Mouse (Mus musculus) lung, embryonic 14.5 days (tissue): ENCODE measurements at regions not wholly inside any gene's neighbourhood (a gene's known extent, or its start where the extent isn't known, plus 50 kb on each side); places are given as distances from the start of the nearest gene placed in this dataset.

Source experiments
- ATAC-seq: fragments of 200-750 bp; cut with Nextera tagmentation; 2 replicates; pipeline ENCODE4 v1.8.0; 2017; ENCODE audit warnings: mild to moderate bottlenecking, moderate TSS enrichment, moderate library complexity; ENCODE audit not compliant: insufficient read depth
- DNase-seq: peaks from one replicate; pipeline ENCODE4 v3.0.0-alpha.2; 2015
- H3K27ac ChIP-seq: fragments of 300-500 bp; sonication (generic); 2 replicates; pipeline ENCODE4 v1.5.1; 2014; ENCODE audit warnings: low read depth, mild to moderate bottlenecking, moderate library complexity
- H3K27me3 ChIP-seq: fragments of 300-500 bp; sonication (generic); 2 replicates; pipeline ENCODE4 v1.6.1; 2014; ENCODE audit warnings: low read length, control low read depth; ENCODE audit not compliant: insufficient read depth
- H3K36me3 ChIP-seq: fragments of 300-500 bp; sonication (generic); 2 replicates; pipeline ENCODE4 v1.6.1; 2014; ENCODE audit warnings: control low read depth; ENCODE audit not compliant: insufficient read depth
- H3K4me1 ChIP-seq: fragments of 300-500 bp; sonication (generic); 2 replicates; pipeline ENCODE4 v1.6.1; 2014; ENCODE audit warnings: antibody characterized with exemption, control low read depth; ENCODE audit not compliant: insufficient read depth
- H3K4me2 ChIP-seq: fragments of 300-500 bp; sonication (generic); 2 replicates; pipeline ENCODE4 v1.6.1; 2014; ENCODE audit warnings: mild to moderate bottlenecking
- H3K4me3 ChIP-seq: fragments of 300-500 bp; sonication (generic); 2 replicates; pipeline ENCODE4 v1.5.1; 2014; ENCODE audit warnings: low read depth, low read length
- H3K9ac ChIP-seq: fragments of 300-500 bp; sonication (generic); 2 replicates; pipeline ENCODE4 v1.6.1; 2014
- H3K9me3 ChIP-seq: fragments of 300-500 bp; sonication (generic); 2 replicates; pipeline ENCODE4 v1.6.1; 2016; ENCODE audit warnings: low read depth, low read length, control low read depth
- CTCF ChIP-seq: IDR thresholded peaks from 2 replicates; pipeline ENCODE4 v1.5.1; 2016; ENCODE audit warnings: antibody characterized with exemption, low read depth
- WGBS: fragments of 180-500 bp; shearing (Covaris S2); extraction: QIAGEN DNeasy Blood & Tissue Kit; methylation state at CpG from one replicate; pipeline ENCODE4 v1.1.7; 2014; 5-methylcytosine and 5-hydroxymethylcytosine counted together

- DNase-seq (peak; percentile 88), ATAC-seq (peak; percentile 96)
- H3K9ac ChIP-seq: no peak overlapping the region
- TF ChIP-seq CTCF: no peak
- no peaks in the 10 kb centered on the region for H3K36me3 ChIP-seq
- peak overlapping the region; percentile 33 for H3K4me2 ChIP-seq
- peaks cover 11% of the 10 kb centered on the region; the same call in 1 of the 2 replicates for H3K4me1 ChIP-seq
- no peak overlapping the region for H3K27ac ChIP-seq
- H3K9me3 ChIP-seq: peaks cover 4% of the 10 kb centered on the region; the same call in 1 of the 2 replicates
- no peaks in the 10 kb centered on the region for H3K27me3 ChIP-seq
- WGBS: 14% methylated on average over 13 of the region's 13 CpGs
- H3K4me3 ChIP-seq: no peak overlapping the region
Observed at GRCm38 (mm10) chr19:14862654-14863468, 265.0 kb upstream of the Tle4 start.

GRCm38 (mm10) chr19:14855036-14855435, 257.2 kb upstream of the Tle4 start:
- H3K9me3 ChIP-seq: peaks cover 4% of the 10 kb centered on the region; the same call in 1 of the 2 replicates
- no peaks in the 10 kb centered on the region for H3K4me1 ChIP-seq
- H3K4me3 ChIP-seq: no peak overlapping the region
- no peak overlapping the region for H3K9ac ChIP-seq
- 32% methylated on average over 2 of the region's 2 CpGs for WGBS
- H3K4me2 ChIP-seq: no peak overlapping the region
- no peak overlapping the region for H3K27ac ChIP-seq
- H3K36me3 ChIP-seq: no peaks in the 10 kb centered on the region
- no peak for ATAC-seq
- no peak for DNase-seq
- no peaks in the 10 kb centered on the region for H3K27me3 ChIP-seq
- TF ChIP-seq CTCF: no peak

- DNase-seq: no peak
- Histone ChIP-seq H3K27me3 (no peaks in the 10 kb centered on the region), H3K36me3 (no peaks in the 10 kb centered on the region), H3K4me3 (no peak overlapping the region), H3K9me3 (no peaks in the 10 kb centered on the region), H3K27ac (no peak overlapping the region), H3K4me1 (no peaks in the 10 kb centered on the region), H3K9ac (no peak overlapping the region), H3K4me2 (no peak overlapping the region)
- no peak for TF ChIP-seq CTCF
- no peak for ATAC-seq
- 59% methylated on average over 4 of the region's 4 CpGs for WGBS
Observed at GRCm38 (mm10) chr19:14853416-14853815, 255.6 kb upstream of the Tle4 start.

- no peak overlapping the region for H3K9ac ChIP-seq
- DNase-seq (peak; percentile 45), ATAC-seq (peak; percentile 41; the same call in 1 of the 2 replicates)
- no peak overlapping the region for H3K27ac ChIP-seq
- H3K9me3 ChIP-seq: no peaks in the 10 kb centered on the region
- H3K4me2 ChIP-seq: no peak overlapping the region
- H3K36me3 ChIP-seq: no peaks in the 10 kb centered on the region
- H3K4me1 ChIP-seq: no peaks in the 10 kb centered on the region
- H3K27me3 ChIP-seq: no peaks in the 10 kb centered on the region
- no peak for TF ChIP-seq CTCF
- 61% methylated on average over 1 of the region's 1 CpGs for WGBS
- no peak overlapping the region for H3K4me3 ChIP-seq
Observed at GRCm38 (mm10) chr19:14849561-14849960, 251.7 kb upstream of the Tle4 start.

GRCm38 (mm10) chr19:14847120-14847519, 249.3 kb upstream of the Tle4 start:
- 72% methylated on average over 4 of the region's 4 CpGs for WGBS
- Histone ChIP-seq H3K4me3 (no peak overlapping the region), H3K27ac (no peak overlapping the region), H3K9ac (no peak overlapping the region), H3K4me1 (no peaks in the 10 kb centered on the region), H3K36me3 (no peaks in the 10 kb centered on the region), H3K4me2 (no peak overlapping the region), H3K27me3 (no peaks in the 10 kb centered on the region), H3K9me3 (no peaks in the 10 kb centered on the region)
- DNase-seq (no peak), ATAC-seq (no peak)
- TF ChIP-seq CTCF: no peak

- 80% methylated on average over 8 of the region's 8 CpGs for whole genome bisulfite sequencing
Observed at GRCm38 (mm10) chr19:14835629-14836028, 237.8 kb upstream of the Tle4 start.

GRCm38 (mm10) chr19:14816354-14816753, 218.5 kb upstream of the Tle4 start:
- TF ChIP-seq CTCF: no peak
- Histone ChIP-seq H3K4me2 (no peak overlapping the region), H3K27me3 (no peaks in the 10 kb centered on the region), H3K9ac (no peak overlapping the region), H3K36me3 (no peaks in the 10 kb centered on the region), H3K9me3 (no peaks in the 10 kb centered on the region), H3K4me1 (no peaks in the 10 kb centered on the region), H3K27ac (no peak overlapping the region), H3K4me3 (no peak overlapping the region)
- WGBS: 66% methylated on average over 3 of the region's 3 CpGs
- DNase-seq (no peak), ATAC-seq (no peak)

More at GRCm38 (mm10) chr19:14835629-14836028, 237.8 kb upstream of the Tle4 start:
- no peak overlapping the region for H3K4me2 ChIP-seq
- no peaks in the 10 kb centered on the region for H3K36me3 ChIP-seq
- H3K4me3 ChIP-seq: no peak overlapping the region
- H3K9me3 ChIP-seq: no peaks in the 10 kb centered on the region
- DNase-seq (no peak), ATAC-seq (no peak)
- no peaks in the 10 kb centered on the region for H3K4me1 ChIP-seq
- no peaks in the 10 kb centered on the region for H3K27me3 ChIP-seq
- no peak overlapping the region for H3K9ac ChIP-seq
- H3K27ac ChIP-seq: no peak overlapping the region
- no peak for TF ChIP-seq CTCF
